Mouse (Mus musculus): ENCODE data around the gene Enkd1. TPM values are rescaled to one million over a fixed set of nuclear protein-coding genes. Genes with fewer than 3 reads are reported as not detected.

The Enkd1 gene
- total RNA-seq, 1 experiment from 2014 or later, result 0.58 TPM

DNA sequence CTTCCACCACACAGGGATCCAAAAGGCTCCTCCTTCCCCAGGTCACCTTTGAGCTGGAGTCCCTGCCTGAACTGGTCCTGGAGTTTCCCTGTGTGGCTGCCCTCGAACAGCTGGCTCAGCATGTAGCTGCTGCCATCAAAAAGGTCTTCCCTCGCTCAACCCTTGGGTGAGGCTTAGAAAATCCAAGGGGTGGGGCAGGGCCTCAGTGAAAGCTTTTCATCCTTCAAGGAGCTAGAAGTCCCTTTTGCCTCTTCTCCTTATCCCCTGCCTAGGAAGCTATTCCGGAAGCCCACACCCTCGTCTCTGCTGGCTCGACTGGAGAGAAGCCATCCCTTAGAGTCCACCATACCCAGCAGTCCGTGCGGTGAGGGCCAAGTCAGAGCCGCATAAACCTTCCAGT, 20.5 kb downstream of the Enkd1 start:
- no peak for ATAC-seq (ENCODE audit: extremely low read depth, insufficient number of reproducible peaks, low FRiP score, poor library complexity, severe bottlenecking)

GRCm38 (mm10) chr8:105686551-105686950, 21.5 kb downstream of the Enkd1 start:
- no peak for ATAC-seq (ENCODE audit: extremely low read depth, insufficient number of reproducible peaks, low FRiP score, poor library complexity, severe bottlenecking)

DNA sequence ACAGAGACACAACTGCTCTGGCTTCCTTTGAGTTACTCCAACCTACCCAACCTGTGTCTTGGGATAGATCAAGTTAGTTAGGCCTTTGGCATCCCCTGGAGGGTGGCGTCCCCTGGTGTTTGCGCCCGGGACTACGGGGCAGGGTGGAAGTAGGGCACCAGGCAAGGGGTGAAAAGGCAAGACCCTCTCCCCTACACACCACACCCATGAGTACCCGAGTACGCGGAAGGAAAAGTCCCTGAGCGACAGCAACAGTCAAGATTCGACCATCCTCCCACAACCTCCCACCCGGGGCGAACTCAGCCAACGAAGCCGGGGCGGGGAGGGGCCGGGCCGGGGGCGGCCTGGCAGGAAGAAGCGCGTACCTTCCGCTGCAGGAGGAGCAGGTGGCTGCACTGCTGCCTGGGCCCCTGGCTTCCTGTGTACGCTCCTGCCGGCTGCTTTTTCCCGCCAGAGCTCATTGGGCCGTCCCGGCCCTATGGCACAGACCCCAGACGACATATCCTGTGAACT, 22.2 kb downstream of the Enkd1 start, which contains the start of gene Carmil2:
Carmil2 (plus strand) TSS at position 479 of the 513 bp plus-strand sequence.
- ATAC-seq (ENCODE audit: extremely low read depth, insufficient number of reproducible peaks, low FRiP score, poor library complexity, severe bottlenecking), result peak; percentile 88

- ATAC-seq (ENCODE audit: extremely low read depth, insufficient number of reproducible peaks, low FRiP score, poor library complexity, severe bottlenecking), result no peak
Measured at GRCm38 (mm10) chr8:105685325-105685724, 22.7 kb downstream of the Enkd1 start.

DNA sequence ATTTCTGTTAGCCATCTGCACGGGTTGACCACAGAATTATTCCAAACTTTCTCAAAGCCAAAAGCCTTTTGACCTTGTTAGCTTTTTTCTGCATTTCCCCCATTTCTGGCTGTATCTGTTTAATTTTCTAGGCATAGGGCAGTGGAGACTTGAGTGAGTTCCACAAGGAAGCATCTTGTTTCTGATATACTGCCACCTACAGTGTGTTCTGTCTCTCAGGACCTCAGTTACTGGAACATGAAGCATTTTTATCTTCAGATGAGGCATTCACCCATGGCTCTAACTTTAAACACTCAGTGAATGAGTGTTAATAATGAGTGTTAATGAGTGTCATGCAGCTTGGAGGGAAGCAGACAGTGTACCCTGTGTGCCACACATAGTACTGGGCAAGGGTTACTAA, 30.1 kb downstream of the Enkd1 start:
- ATAC-seq (ENCODE audit: extremely low read depth, insufficient number of reproducible peaks, low FRiP score, poor library complexity, severe bottlenecking), result no peak

GRCm38 (mm10) chr8:105661167-105661566, 46.8 kb downstream of the Enkd1 start:
- ATAC-seq (ENCODE audit: extremely low read depth, insufficient number of reproducible peaks, low FRiP score, poor library complexity, severe bottlenecking), result peak; percentile 74; the same call in 1 of the 2 replicates

DNA sequence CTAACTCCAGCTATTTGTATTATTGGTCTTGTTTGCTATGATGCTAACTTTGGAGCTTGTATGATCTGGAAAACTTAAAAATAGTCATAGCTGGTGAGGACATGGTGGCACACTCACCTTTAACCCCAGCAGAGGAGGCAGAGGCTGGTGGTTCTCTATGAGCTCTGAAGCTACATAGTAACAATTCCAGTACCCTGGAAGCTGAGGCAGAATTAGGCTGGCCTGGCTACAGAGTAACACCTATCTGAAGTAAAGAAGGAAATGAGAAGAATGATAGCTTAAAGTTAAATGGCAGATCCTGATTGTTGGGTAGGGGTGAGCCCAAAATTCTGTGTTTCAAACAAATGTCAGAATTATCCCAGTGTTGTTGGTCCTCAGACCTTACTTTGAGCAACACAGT, 50.4 kb downstream of the Enkd1 start:
- no peak for ATAC-seq (ENCODE audit: extremely low read depth, insufficient number of reproducible peaks, low FRiP score, poor library complexity, severe bottlenecking)

Other genes starting within 250 kb of the Enkd1 start
- gene Tppp3, start 236.7 kb downstream of the Enkd1 start, total RNA-seq (2017), result 4.9 and 9.3 TPM in 2 replicates
- 0.47 and 0.86 TPM in 2 replicates for gene Zdhhc1, start 211.3 kb downstream of the Enkd1 start, total RNA-seq (2017)
- gene Hsd11b2, start 189.5 kb downstream of the Enkd1 start, total RNA-seq (2017), result not detected in 2 replicates
- gene Atp6v0d1, start 142.2 kb downstream of the Enkd1 start, total RNA-seq (2017), result 71.1 and 86.3 TPM in 2 replicates
- 6.2 and 7.6 TPM in 2 replicates for gene Ripor1, start 103.0 kb downstream of the Enkd1 start, total RNA-seq (2017)
- gene Ctcf, start 71.6 kb downstream of the Enkd1 start, total RNA-seq (2017), result 140 and 147 TPM in 2 replicates
- not detected in 2 replicates for gene Agrp, start 70.8 kb downstream of the Enkd1 start, total RNA-seq (2017)
- 27.5 and 29.7 TPM in 2 replicates for gene Carmil2, start 21.9 kb downstream of the Enkd1 start, total RNA-seq (2017)
- 28.7 and 29.8 TPM in 2 replicates for gene Acd, start 7.1 kb downstream of the Enkd1 start, total RNA-seq (2017)
- gene Pard6a, start 7.1 kb downstream of the Enkd1 start, total RNA-seq (2017), result 3.8 and 4.7 TPM in 2 replicates
- not detected in 2 replicates for gene 4933405L10Rik, start 555 bp downstream of the Enkd1 start, total RNA-seq (2017)
- gene Gfod2, start 50.5 kb upstream of the Enkd1 start, total RNA-seq (2017), result 1.6 and 3.6 TPM in 2 replicates
- 16.9 and 17.2 TPM in 2 replicates for gene Ranbp10, start 119.1 kb upstream of the Enkd1 start, total RNA-seq (2017)
- gene Tsnaxip1, start 119.5 kb upstream of the Enkd1 start, total RNA-seq (2017), result 1.3 and 1.5 TPM in 2 replicates
- gene Cenpt, start 145.1 kb upstream of the Enkd1 start, total RNA-seq (2017), result 6.4 and 10.4 TPM in 2 replicates
- 16.3 and 16.6 TPM in 2 replicates for gene Thap11, start 146.9 kb upstream of the Enkd1 start, total RNA-seq (2017)
- gene Nutf2, start 152.4 kb upstream of the Enkd1 start, total RNA-seq (2017), result 18.9 and 23.7 TPM in 2 replicates
- gene Edc4, start 172.7 kb upstream of the Enkd1 start, total RNA-seq (2017), result 53.4 and 54.1 TPM in 2 replicates
- not detected in 2 replicates for gene Nrn1l, start 185.4 kb upstream of the Enkd1 start, total RNA-seq (2017)
- gene Pskh1, start 192.2 kb upstream of the Enkd1 start, total RNA-seq (2017), result 16.8 and 17.8 TPM in 2 replicates
- 3.5 and 5.9 TPM in 2 replicates for gene Ctrl, start 225.7 kb upstream of the Enkd1 start, total RNA-seq (2017)
- 56.2 and 67.8 TPM in 2 replicates for gene Psmb10, start 230.2 kb upstream of the Enkd1 start, total RNA-seq (2017)
- gene Lcat, start 235.2 kb upstream of the Enkd1 start, total RNA-seq (2017), result not detected in 2 replicates

All from neutrophil, adult 5-6 weeks (primary cell).